Mouse (Mus musculus) forebrain, embryonic 10.5 days (tissue): ENCODE data around the gene Naa50. TPM values are rescaled to one million over a fixed set of nuclear protein-coding genes. Genes with fewer than 3 reads are reported as not detected.

ENCODE experiments used
- DNase-seq: peaks from one replicate; pipeline ENCODE4 v3.0.0-alpha.2; 2017; ENCODE audit warnings: low spot score; ENCODE audit errors: extremely low spot score
- H3K27ac ChIP-seq: fragments of 300-500 bp; sonication (generic); 2 replicates; pipeline ENCODE4 v1.5.1; 2016; ENCODE audit warnings: mild to moderate bottlenecking
- H3K27me3 ChIP-seq: fragments of 300-500 bp; sonication (generic); 2 replicates; pipeline ENCODE4 v1.6.1; 2016; ENCODE audit warnings: mild to moderate bottlenecking; ENCODE audit not compliant: poor library complexity, severe bottlenecking
- H3K36me3 ChIP-seq: fragments of 300-500 bp; sonication (generic); replicated peaks from 2 replicates; pipeline ENCODE4 v1.6.1; 2016; ENCODE audit warnings: mild to moderate bottlenecking, moderate library complexity
- H3K4me1 ChIP-seq: fragments of 300-500 bp; sonication (generic); 2 replicates; pipeline ENCODE4 v1.6.1; 2016
- H3K4me3 ChIP-seq: fragments of 300-500 bp; sonication (generic); 2 replicates; pipeline ENCODE4 v1.5.1; 2016; ENCODE audit warnings: mild to moderate bottlenecking, moderate library complexity
- H3K9me3 ChIP-seq: fragments of 300-500 bp; sonication (generic); 2 replicates; pipeline ENCODE4 v1.6.1; 2016; ENCODE audit warnings: mild to moderate bottlenecking, moderate library complexity
- WGBS: fragments of 180-500 bp; shearing (Covaris S2); methylation state at CpG from one replicate; pipeline ENCODE4 v1.1.7; 2016; 5-methylcytosine and 5-hydroxymethylcytosine counted together
- polyA plus RNA-seq: library from polyadenylated mRNA; unstranded; fragments of >200 nt; fragmentation: Nextera tagmentation; extraction: Ambion mirVana; gene quantifications from 2 replicates; pipeline ENCODE4 v1.2.1, GENCODE M21; 2016

Naa50 gene
- 151 and 159 TPM in 2 replicates for polyA plus RNA-seq

- peak; percentile 89 for DNase-seq
- under 1% methylated on average over 62 of the region's 71 CpGs for WGBS
- Histone ChIP-seq H3K4me1 (peaks cover 22% of the 10 kb centered on the region), H3K27me3 (no peaks in the 10 kb centered on the region), H3K9me3 (no peaks in the 10 kb centered on the region), H3K36me3 (peaks cover under 1% of the 10 kb centered on the region; the same call in 1 of the 2 replicates), H3K4me3 (peak within 1 kb of the TSS; percentile 93), H3K27ac (peak within 1 kb of the TSS; percentile 97)
Observed at GRCm38 (mm10) chr16:44139536-44140185, at the start of gene Naa50, which contains the start of gene Atp6v1a. Gene Naa50 (plus strand): TSS chr16:44139830. Gene Atp6v1a (minus strand): TSS chr16:44139705.

- WGBS, result 97% methylated on average over 7 of the region's 7 CpGs
- no peak for DNase-seq
- H3K4me1 ChIP-seq, result no peaks in the 10 kb centered on the region
- no peaks in the 10 kb centered on the region for H3K27me3 ChIP-seq
- no peak overlapping the region for H3K4me3 ChIP-seq
- peaks cover 84% of the 10 kb centered on the region for H3K36me3 ChIP-seq
- no peak overlapping the region for H3K27ac ChIP-seq
- H3K9me3 ChIP-seq, result no peaks in the 10 kb centered on the region
Observed at GRCm38 (mm10) chr16:44099377-44099776, 40.3 kb upstream of the Naa50 start.

- Histone ChIP-seq H3K36me3 (peaks cover 77% of the 10 kb centered on the region), H3K27me3 (no peaks in the 10 kb centered on the region)
Observed at GRCm38 (mm10) chr16:44101181-44101710, 38.4 kb upstream of the Naa50 start.

GRCm38 (mm10) chr16:44102925-44103324, 36.7 kb upstream of the Naa50 start:
- Histone ChIP-seq H3K36me3 (peaks cover 77% of the 10 kb centered on the region), H3K9me3 (no peaks in the 10 kb centered on the region), H3K4me1 (no peaks in the 10 kb centered on the region), H3K27me3 (no peaks in the 10 kb centered on the region), H3K4me3 (no peak overlapping the region), H3K27ac (no peak overlapping the region)
- DNase-seq, result no peak
- 91% methylated on average over 2 of the region's 2 CpGs for WGBS

More at GRCm38 (mm10) chr16:44101181-44101710, 38.4 kb upstream of the Naa50 start:
- H3K4me3 ChIP-seq, result no peak overlapping the region
- no peaks in the 10 kb centered on the region for H3K4me1 ChIP-seq
- H3K9me3 ChIP-seq, result no peaks in the 10 kb centered on the region
- WGBS, result 94% methylated on average over 12 of the region's 12 CpGs
- no peak overlapping the region for H3K27ac ChIP-seq
- DNase-seq, result no peak

- H3K4me1 ChIP-seq, result no peaks in the 10 kb centered on the region
- no peak overlapping the region for H3K4me3 ChIP-seq
- H3K36me3 ChIP-seq, result peaks cover 77% of the 10 kb centered on the region
- 94% methylated on average over 18 of the region's 18 CpGs for WGBS
- no peak for DNase-seq
- H3K27ac ChIP-seq, result no peak overlapping the region
- H3K9me3 ChIP-seq, result no peaks in the 10 kb centered on the region
- H3K27me3 ChIP-seq, result no peaks in the 10 kb centered on the region
Observed at GRCm38 (mm10) chr16:44103806-44104766, 35.5 kb upstream of the Naa50 start.

- Histone ChIP-seq H3K36me3 (peaks cover 78% of the 10 kb centered on the region), H3K9me3 (no peaks in the 10 kb centered on the region), H3K27me3 (no peaks in the 10 kb centered on the region), H3K4me3 (no peak overlapping the region), H3K27ac (no peak overlapping the region), H3K4me1 (no peaks in the 10 kb centered on the region)
- no peak for DNase-seq
- 95% methylated on average over 2 of the region's 2 CpGs for WGBS
Observed at GRCm38 (mm10) chr16:44105211-44105610, 34.4 kb upstream of the Naa50 start.

GRCm38 (mm10) chr16:44109002-44109401, 30.6 kb upstream of the Naa50 start:
- WGBS, result 93% methylated on average over 4 of the region's 4 CpGs
- Histone ChIP-seq H3K27ac (no peak overlapping the region), H3K4me1 (no peaks in the 10 kb centered on the region), H3K36me3 (peaks cover 70% of the 10 kb centered on the region), H3K9me3 (no peaks in the 10 kb centered on the region), H3K4me3 (no peak overlapping the region), H3K27me3 (no peaks in the 10 kb centered on the region)
- no peak for DNase-seq

- H3K27ac ChIP-seq, result no peak overlapping the region
- H3K9me3 ChIP-seq, result no peaks in the 10 kb centered on the region
- peaks cover 14% of the 10 kb centered on the region for H3K36me3 ChIP-seq
- WGBS, result 92% methylated on average over 7 of the region's 7 CpGs
- DNase-seq, result no peak
- H3K27me3 ChIP-seq, result no peaks in the 10 kb centered on the region
- H3K4me1 ChIP-seq, result no peaks in the 10 kb centered on the region
- no peak overlapping the region for H3K4me3 ChIP-seq
Observed at GRCm38 (mm10) chr16:44119753-44120501, 19.7 kb upstream of the Naa50 start.

- 0 out of 2 replicates have a peak, but pooled peaks cover 4% of the 10 kb centered on the region for H3K36me3 ChIP-seq
- no peak overlapping the region for H3K4me3 ChIP-seq
- WGBS, result 93% methylated on average over 6 of the region's 6 CpGs
- H3K9me3 ChIP-seq, result no peaks in the 10 kb centered on the region
- no peaks in the 10 kb centered on the region for H3K27me3 ChIP-seq
- no peaks in the 10 kb centered on the region for H3K4me1 ChIP-seq
- DNase-seq, result no peak
- no peak overlapping the region for H3K27ac ChIP-seq
Observed at GRCm38 (mm10) chr16:44122122-44122521, 17.5 kb upstream of the Naa50 start.

- H3K9me3 ChIP-seq, result no peaks in the 10 kb centered on the region
- no peaks in the 10 kb centered on the region for H3K27me3 ChIP-seq
- H3K36me3 ChIP-seq, result 0 out of 2 replicates have a peak, but pooled peaks cover 4% of the 10 kb centered on the region
- 92% methylated on average over 6 of the region's 6 CpGs for WGBS
- no peak for DNase-seq
- H3K4me1 ChIP-seq, result no peaks in the 10 kb centered on the region
- no peak overlapping the region for H3K4me3 ChIP-seq
- no peak overlapping the region for H3K27ac ChIP-seq
Observed at GRCm38 (mm10) chr16:44122574-44122973, 17.1 kb upstream of the Naa50 start.

- DNase-seq, result no peak
- no peaks in the 10 kb centered on the region for H3K4me1 ChIP-seq
- no peaks in the 10 kb centered on the region for H3K27me3 ChIP-seq
- H3K4me3 ChIP-seq, result no peak overlapping the region
- H3K9me3 ChIP-seq, result no peaks in the 10 kb centered on the region
- H3K27ac ChIP-seq, result no peak overlapping the region
- 0 out of 2 replicates have a peak, but pooled peaks cover 4% of the 10 kb centered on the region for H3K36me3 ChIP-seq
- 93% methylated on average over 7 of the region's 7 CpGs for WGBS
Observed at GRCm38 (mm10) chr16:44122982-44123725, 16.5 kb upstream of the Naa50 start.
